Mouse (Mus musculus): ENCODE results near the gene Olfr740. TPM values are rescaled to one million over a fixed set of nuclear protein-coding genes. Genes with fewer than 3 reads are reported as not detected.

Olfr740 gene
- polyA plus RNA-seq (2014; fragmentation: Nextera tagmentation; extraction: Ambion mirVana): not detected in 2 replicates

- Histone ChIP-seq H3K4me2 (no peak within 1 kb of the TSS), H3K9ac (ENCODE audit: low read depth, low read length) (no peak within 1 kb of the TSS), H3K9me3 (replicated peaks; ENCODE audit: control insufficient read depth, low read length) (no peaks in the 10 kb centered on the region), H3K36me3 (ENCODE audit: control insufficient read depth, insufficient read depth, low read length) (no peaks in the 10 kb centered on the region), H3K27me3 (ENCODE audit: control insufficient read depth, insufficient read depth, low read length) (no peaks in the 10 kb centered on the region), H3K4me1 (ENCODE audit: control insufficient read depth, insufficient read depth, low read length) (no peaks in the 10 kb centered on the region), H3K27ac (ENCODE audit: low read depth, low read length) (no peak within 1 kb of the TSS), H3K4me3 (ENCODE audit: low read depth, low read length) (no peak within 1 kb of the TSS)
- 76% methylated on average over 3 of the region's 3 CpGs for WGBS (ENCODE audit: insufficient replicate concordance)
- no peak for ATAC-seq (replicated peaks; ENCODE audit: insufficient number of reproducible peaks, low FRiP score, low TSS enrichment)
These were observed at the start of gene Olfr740 for GRCm38 (mm10) chr14:50445245-50445644. Gene Olfr740 (plus strand): TSS chr14:50445545.

DNA sequence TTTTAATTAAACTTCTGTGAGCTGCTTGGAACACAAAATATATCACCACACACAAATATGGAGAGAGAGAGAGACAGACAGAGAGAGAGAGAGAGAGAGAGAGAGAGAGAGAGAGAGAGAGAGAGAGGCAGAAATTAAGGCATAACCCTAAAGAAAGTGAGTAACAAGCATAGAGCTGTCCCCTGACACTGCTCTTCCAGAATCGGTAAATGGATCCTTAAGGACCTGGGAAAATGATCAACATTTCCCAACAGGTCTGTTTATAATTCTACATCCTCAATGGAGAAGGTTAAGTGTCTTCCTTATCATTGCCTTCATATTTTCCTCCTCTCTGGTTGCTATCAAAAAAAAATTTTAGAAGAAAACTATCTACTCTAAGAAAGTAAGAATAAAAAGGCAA, 38.1 kb upstream of the Olfr740 start, which contains the start of gene Olfr738:
Olfr738 (plus strand) TSS at position 301 of the 400 bp plus-strand sequence.
- H3K9ac ChIP-seq (ENCODE audit: low read depth, low read length): no peak within 1 kb of the TSS
- no peaks in the 10 kb centered on the region for H3K36me3 ChIP-seq (ENCODE audit: control insufficient read depth, insufficient read depth, low read length)
- WGBS (ENCODE audit: insufficient replicate concordance): 69% methylated on average over 1 of the region's 1 CpGs
- no peaks in the 10 kb centered on the region for H3K4me1 ChIP-seq (ENCODE audit: control insufficient read depth, insufficient read depth, low read length)
- ATAC-seq (replicated peaks; ENCODE audit: insufficient number of reproducible peaks, low FRiP score, low TSS enrichment): no peak
- no peak within 1 kb of the TSS for H3K4me2 ChIP-seq
- no peaks in the 10 kb centered on the region for H3K9me3 ChIP-seq (replicated peaks; ENCODE audit: control insufficient read depth, low read length)
- H3K27ac ChIP-seq (ENCODE audit: low read depth, low read length): no peak within 1 kb of the TSS
- no peak within 1 kb of the TSS for H3K4me3 ChIP-seq (ENCODE audit: low read depth, low read length)
- no peaks in the 10 kb centered on the region for H3K27me3 ChIP-seq (ENCODE audit: control insufficient read depth, insufficient read depth, low read length)

DNA sequence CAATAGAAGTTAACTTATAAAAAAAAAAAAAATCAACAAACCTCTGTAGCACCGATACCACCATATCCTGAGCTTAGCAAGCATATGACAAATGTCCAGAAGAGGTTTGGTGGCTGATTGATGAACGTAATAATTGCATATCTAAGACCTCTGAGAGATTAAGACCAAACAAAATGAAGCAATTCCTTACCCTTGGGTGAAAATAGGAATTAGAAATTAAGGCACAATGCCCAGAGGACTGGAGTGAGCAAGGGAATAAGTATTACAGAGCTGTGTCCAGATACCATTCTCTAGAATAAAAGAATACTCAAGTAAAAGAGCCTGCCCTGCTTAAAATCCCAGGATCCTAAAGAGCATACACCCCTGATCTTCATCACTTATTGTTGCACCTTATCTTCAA, 27.0 kb upstream of the Olfr740 start, which contains the start of gene Olfr739:
Olfr739 (plus strand) TSS at position 301 of the 400 bp plus-strand sequence.
- ATAC-seq (replicated peaks; ENCODE audit: insufficient number of reproducible peaks, low FRiP score, low TSS enrichment): no peak

GRCm38 (mm10) chr14:50472438-50472837, 27.1 kb downstream of the Olfr740 start, which contains the start of gene Olfr741:
Gene Olfr741 (plus strand): TSS chr14:50472738.
- H3K9ac ChIP-seq (ENCODE audit: low read depth, low read length): no peak within 1 kb of the TSS
- H3K4me1 ChIP-seq (ENCODE audit: control insufficient read depth, insufficient read depth, low read length): no peaks in the 10 kb centered on the region
- no peak within 1 kb of the TSS for H3K4me2 ChIP-seq
- H3K9me3 ChIP-seq (replicated peaks; ENCODE audit: control insufficient read depth, low read length): no peaks in the 10 kb centered on the region
- H3K27me3 ChIP-seq (ENCODE audit: control insufficient read depth, insufficient read depth, low read length): no peaks in the 10 kb centered on the region
- H3K36me3 ChIP-seq (ENCODE audit: control insufficient read depth, insufficient read depth, low read length): no peaks in the 10 kb centered on the region
- ATAC-seq (replicated peaks; ENCODE audit: insufficient number of reproducible peaks, low FRiP score, low TSS enrichment): no peak
- 59% methylated on average over 2 of the region's 2 CpGs for WGBS (ENCODE audit: insufficient replicate concordance)
- H3K4me3 ChIP-seq (ENCODE audit: low read depth, low read length): no peak within 1 kb of the TSS
- H3K27ac ChIP-seq (ENCODE audit: low read depth, low read length): no peak within 1 kb of the TSS

More for the DNA sequence above, 27.0 kb upstream of the Olfr740 start, which contains the start of gene Olfr739:
- Histone ChIP-seq H3K4me2 (no peak within 1 kb of the TSS), H3K4me1 (ENCODE audit: control insufficient read depth, insufficient read depth, low read length) (no peaks in the 10 kb centered on the region), H3K27me3 (ENCODE audit: control insufficient read depth, insufficient read depth, low read length) (no peaks in the 10 kb centered on the region), H3K4me3 (ENCODE audit: low read depth, low read length) (no peak within 1 kb of the TSS), H3K36me3 (ENCODE audit: control insufficient read depth, insufficient read depth, low read length) (no peaks in the 10 kb centered on the region), H3K27ac (ENCODE audit: low read depth, low read length) (no peak within 1 kb of the TSS), H3K9ac (ENCODE audit: low read depth, low read length) (no peak within 1 kb of the TSS), H3K9me3 (replicated peaks; ENCODE audit: control insufficient read depth, low read length) (no peaks in the 10 kb centered on the region)
- WGBS (ENCODE audit: insufficient replicate concordance): 73% methylated on average over 2 of the region's 2 CpGs

DNA sequence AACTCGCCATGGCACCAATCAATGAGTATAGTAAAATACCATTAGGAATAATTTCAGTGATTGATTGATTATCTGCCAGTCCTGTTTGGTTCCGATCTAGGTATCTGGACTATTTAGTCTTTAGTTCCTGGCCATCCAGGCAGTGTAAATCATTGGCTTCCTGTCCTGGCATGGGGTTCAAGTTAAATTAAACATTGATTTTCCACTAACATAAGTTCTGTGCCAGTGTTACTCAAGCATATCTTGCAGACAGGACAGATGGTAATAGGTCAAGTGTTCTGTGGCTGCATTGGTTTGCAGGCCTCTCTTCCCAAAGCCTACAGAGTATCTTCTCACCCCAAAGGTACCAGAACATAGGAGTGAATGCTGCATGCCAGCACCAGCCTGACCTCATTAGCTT, 33.1 kb downstream of the Olfr740 start:
- no peaks in the 10 kb centered on the region for H3K9me3 ChIP-seq (replicated peaks; ENCODE audit: control insufficient read depth, low read length)
- H3K4me3 ChIP-seq (ENCODE audit: low read depth, low read length): no peak overlapping the region
- H3K36me3 ChIP-seq (ENCODE audit: control insufficient read depth, insufficient read depth, low read length): no peaks in the 10 kb centered on the region
- no peak for ATAC-seq (replicated peaks; ENCODE audit: insufficient number of reproducible peaks, low FRiP score, low TSS enrichment)
- no peaks in the 10 kb centered on the region for H3K4me1 ChIP-seq (ENCODE audit: control insufficient read depth, insufficient read depth, low read length)
- H3K27ac ChIP-seq (ENCODE audit: low read depth, low read length): no peak overlapping the region
- H3K27me3 ChIP-seq (ENCODE audit: control insufficient read depth, insufficient read depth, low read length): no peaks in the 10 kb centered on the region
- H3K9ac ChIP-seq (ENCODE audit: low read depth, low read length): no peak overlapping the region
- 68% methylated on average over 2 of the region's 2 CpGs for WGBS (ENCODE audit: insufficient replicate concordance)
- no peak overlapping the region for H3K4me2 ChIP-seq

GRCm38 (mm10) chr14:50503300-50503699, 58.0 kb downstream of the Olfr740 start, which contains the start of gene Olfr742:
Gene Olfr742 (plus strand): TSS chr14:50503600.
- H3K9me3 ChIP-seq (replicated peaks; ENCODE audit: control insufficient read depth, low read length): no peaks in the 10 kb centered on the region
- no peak within 1 kb of the TSS for H3K4me2 ChIP-seq
- H3K9ac ChIP-seq (ENCODE audit: low read depth, low read length): no peak within 1 kb of the TSS
- no peaks in the 10 kb centered on the region for H3K36me3 ChIP-seq (ENCODE audit: control insufficient read depth, insufficient read depth, low read length)
- no peaks in the 10 kb centered on the region for H3K27me3 ChIP-seq (ENCODE audit: control insufficient read depth, insufficient read depth, low read length)
- no peak within 1 kb of the TSS for H3K4me3 ChIP-seq (ENCODE audit: low read depth, low read length)
- H3K4me1 ChIP-seq (ENCODE audit: control insufficient read depth, insufficient read depth, low read length): no peaks in the 10 kb centered on the region
- no peak for ATAC-seq (replicated peaks; ENCODE audit: insufficient number of reproducible peaks, low FRiP score, low TSS enrichment)
- H3K27ac ChIP-seq (ENCODE audit: low read depth, low read length): no peak within 1 kb of the TSS
- 58% methylated on average over 2 of the region's 2 CpGs for WGBS (ENCODE audit: insufficient replicate concordance)

Other genes with a start within 250 kb of the Olfr740 start
- gene Olfr731, start 203.7 kb upstream of the Olfr740 start, polyA plus RNA-seq (2014; fragmentation: Nextera tagmentation; extraction: Ambion mirVana): not detected in 2 replicates
- not detected in 2 replicates for gene Olfr732, start 161.3 kb upstream of the Olfr740 start, polyA plus RNA-seq (2014; fragmentation: Nextera tagmentation; extraction: Ambion mirVana)
- gene Olfr733, start 144.0 kb upstream of the Olfr740 start, polyA plus RNA-seq (2014; fragmentation: Nextera tagmentation; extraction: Ambion mirVana): not detected in 2 replicates
- gene Olfr734, start 118.8 kb upstream of the Olfr740 start, polyA plus RNA-seq (2014; fragmentation: Nextera tagmentation; extraction: Ambion mirVana): not detected in 2 replicates
- gene Olfr735, start 96.7 kb upstream of the Olfr740 start, polyA plus RNA-seq (2014; fragmentation: Nextera tagmentation; extraction: Ambion mirVana): not detected in 2 replicates
- not detected in 2 replicates for gene Tlr11, start 87.6 kb upstream of the Olfr740 start, polyA plus RNA-seq (2014; fragmentation: Nextera tagmentation; extraction: Ambion mirVana)
- not detected in 2 replicates for gene Olfr736, start 64.4 kb upstream of the Olfr740 start, polyA plus RNA-seq (2014; fragmentation: Nextera tagmentation; extraction: Ambion mirVana)
- not detected in 2 replicates for gene Olfr738, start 38.0 kb upstream of the Olfr740 start, polyA plus RNA-seq (2014; fragmentation: Nextera tagmentation; extraction: Ambion mirVana)
- gene Olfr739, start 26.9 kb upstream of the Olfr740 start, polyA plus RNA-seq (2014; fragmentation: Nextera tagmentation; extraction: Ambion mirVana): not detected in 2 replicates
- gene Olfr741, start 27.2 kb downstream of the Olfr740 start, polyA plus RNA-seq (2014; fragmentation: Nextera tagmentation; extraction: Ambion mirVana): not detected in 2 replicates
- gene Olfr742, start 58.1 kb downstream of the Olfr740 start, polyA plus RNA-seq (2014; fragmentation: Nextera tagmentation; extraction: Ambion mirVana): not detected in 2 replicates
- not detected in 2 replicates for gene Olfr743, start 76.3 kb downstream of the Olfr740 start, polyA plus RNA-seq (2014; fragmentation: Nextera tagmentation; extraction: Ambion mirVana)
- not detected in 2 replicates for gene Olfr744, start 169.3 kb downstream of the Olfr740 start, polyA plus RNA-seq (2014; fragmentation: Nextera tagmentation; extraction: Ambion mirVana)
- gene Olfr745, start 193.8 kb downstream of the Olfr740 start, polyA plus RNA-seq (2014; fragmentation: Nextera tagmentation; extraction: Ambion mirVana): not detected in 2 replicates
- gene Olfr746, start 201.5 kb downstream of the Olfr740 start, polyA plus RNA-seq (2014; fragmentation: Nextera tagmentation; extraction: Ambion mirVana): not detected in 2 replicates
- not detected in 2 replicates for gene Olfr747, start 247.7 kb downstream of the Olfr740 start, polyA plus RNA-seq (2014; fragmentation: Nextera tagmentation; extraction: Ambion mirVana)